Mouse (Mus musculus) kidney, embryonic 14.5 days (tissue): ENCODE data around the gene Lhfpl3. TPM values are rescaled to one million over a fixed set of nuclear protein-coding genes. Genes with fewer than 3 reads are reported as not detected.

Source experiments
- ATAC-seq: fragments of 200-750 bp; cut with Nextera tagmentation; 2 replicates; pipeline ENCODE4 v1.8.0; 2017; ENCODE audit warnings: moderate number of reproducible peaks, mild to moderate bottlenecking, moderate TSS enrichment, moderate library complexity; ENCODE audit not compliant: low FRiP score, low TSS enrichment
- H3K27ac ChIP-seq: fragments of 300-500 bp; sonication (generic); 2 replicates; pipeline ENCODE4 v1.5.1; 2014; ENCODE audit warnings: low read depth, mild to moderate bottlenecking, low read length, moderate library complexity, mixed read lengths
- H3K27me3 ChIP-seq: fragments of 300-500 bp; sonication (generic); 2 replicates; pipeline ENCODE4 v1.6.1; 2014; ENCODE audit warnings: mild to moderate bottlenecking, low read length; ENCODE audit not compliant: control insufficient read depth, insufficient read depth
- H3K36me3 ChIP-seq: fragments of 300-500 bp; sonication (generic); 2 replicates; pipeline ENCODE4 v1.6.1; 2014; ENCODE audit warnings: low read length, mixed read lengths; ENCODE audit not compliant: control insufficient read depth, insufficient read depth
- H3K4me1 ChIP-seq: fragments of 300-500 bp; sonication (generic); 2 replicates; pipeline ENCODE4 v1.6.1; 2014; ENCODE audit warnings: low read length, mixed read lengths; ENCODE audit not compliant: control insufficient read depth, insufficient read depth
- H3K4me2 ChIP-seq: fragments of 300-500 bp; sonication (generic); replicated peaks from 2 replicates; pipeline ENCODE4 v1.6.1; 2014; ENCODE audit warnings: low read depth, mild to moderate bottlenecking, low read length
- H3K4me3 ChIP-seq: fragments of 300-500 bp; sonication (generic); 2 replicates; pipeline ENCODE4 v1.5.1; 2014; ENCODE audit warnings: mild to moderate bottlenecking, low read length
- H3K9ac ChIP-seq: fragments of 300-500 bp; sonication (generic); 2 replicates; pipeline ENCODE4 v1.6.1; 2014; ENCODE audit warnings: low read depth, mild to moderate bottlenecking, low read length, moderate library complexity
- H3K9me3 ChIP-seq: fragments of 300-500 bp; sonication (generic); 2 replicates; pipeline ENCODE4 v1.6.1; 2016; ENCODE audit warnings: low read length; ENCODE audit not compliant: control insufficient read depth
- WGBS: fragments of 180-500 bp; shearing (Covaris S2); extraction: QIAGEN DNeasy Blood & Tissue Kit; methylation state at CpG from one replicate; pipeline ENCODE4 v1.1.7; 2014; 5-methylcytosine and 5-hydroxymethylcytosine counted together
- polyA plus RNA-seq: library from polyadenylated mRNA; unstranded; fragments of >200 nt; fragmentation: Nextera tagmentation; extraction: Ambion mirVana; gene quantifications from 2 replicates; pipeline ENCODE4 v1.2.1, GENCODE M21; 2014

Lhfpl3 gene
- polyA plus RNA-seq, 1 experiment from 2014 or later: 0.19 TPM

GRCm38 (mm10) chr5:23040429-23040828, 294.6 kb downstream of the Lhfpl3 start:
- WGBS: 79% methylated on average over 4 of the region's 4 CpGs
- H3K9me3 ChIP-seq: no peaks in the 10 kb centered on the region
- no peak overlapping the region for H3K4me3 ChIP-seq
- no peak for ATAC-seq
- H3K4me2 ChIP-seq: no peak overlapping the region
- H3K27me3 ChIP-seq: no peaks in the 10 kb centered on the region
- no peaks in the 10 kb centered on the region for H3K4me1 ChIP-seq
- H3K36me3 ChIP-seq: no peaks in the 10 kb centered on the region
- H3K27ac ChIP-seq: no peak overlapping the region
- no peak overlapping the region for H3K9ac ChIP-seq

GRCm38 (mm10) chr5:23042862-23043261, 297.0 kb downstream of the Lhfpl3 start:
- Histone ChIP-seq H3K9ac (no peak overlapping the region), H3K4me2 (no peak overlapping the region), H3K36me3 (no peaks in the 10 kb centered on the region), H3K4me3 (no peak overlapping the region), H3K27me3 (no peaks in the 10 kb centered on the region), H3K27ac (no peak overlapping the region), H3K9me3 (no peaks in the 10 kb centered on the region), H3K4me1 (no peaks in the 10 kb centered on the region)
- 91% methylated on average over 5 of the region's 5 CpGs for WGBS
- ATAC-seq: no peak

DNA sequence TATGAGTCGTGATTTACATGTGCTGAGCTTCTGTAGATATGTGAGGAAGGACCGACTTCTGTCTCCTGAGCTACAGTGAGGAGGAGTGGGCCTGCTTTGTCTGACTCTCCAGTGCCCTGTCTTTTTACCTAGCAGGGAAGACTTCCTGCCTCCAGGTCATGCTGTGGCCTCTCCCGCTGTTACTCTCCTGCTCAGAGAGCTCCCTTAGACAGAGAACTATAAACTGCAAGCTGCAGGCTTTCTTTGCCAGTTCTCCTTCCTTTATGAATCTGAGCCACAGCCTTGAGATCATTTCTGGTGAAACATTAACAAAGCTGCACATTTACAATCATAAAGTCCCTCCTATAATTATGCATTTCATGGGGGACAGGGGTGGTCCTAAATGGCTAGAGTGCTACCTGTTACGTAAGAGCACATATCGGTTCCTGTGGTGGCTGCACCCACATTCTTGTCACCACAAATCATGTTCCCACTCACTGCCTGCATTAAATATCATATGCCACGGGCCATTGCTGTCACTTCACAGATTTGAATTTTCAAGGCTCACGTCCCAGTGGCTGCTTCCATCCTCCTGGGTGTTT, 303.3 kb downstream of the Lhfpl3 start:
- Histone ChIP-seq H3K4me2 (no peak overlapping the region), H3K9me3 (no peaks in the 10 kb centered on the region), H3K27ac (no peak overlapping the region), H3K27me3 (no peaks in the 10 kb centered on the region), H3K36me3 (no peaks in the 10 kb centered on the region), H3K4me1 (no peaks in the 10 kb centered on the region), H3K9ac (no peak overlapping the region), H3K4me3 (no peak overlapping the region)
- WGBS: 60% methylated on average over 7 of the region's 7 CpGs
- ATAC-seq: no peak

- no peaks in the 10 kb centered on the region for H3K36me3 ChIP-seq
- no peak for ATAC-seq
- no peak overlapping the region for H3K4me3 ChIP-seq
- no peaks in the 10 kb centered on the region for H3K4me1 ChIP-seq
- WGBS: 71% methylated on average over 5 of the region's 5 CpGs
- no peak overlapping the region for H3K9ac ChIP-seq
- no peaks in the 10 kb centered on the region for H3K9me3 ChIP-seq
- no peak overlapping the region for H3K4me2 ChIP-seq
- H3K27ac ChIP-seq: no peak overlapping the region
- H3K27me3 ChIP-seq: no peaks in the 10 kb centered on the region
Measured at GRCm38 (mm10) chr5:23051458-23051857, 305.6 kb downstream of the Lhfpl3 start.

DNA sequence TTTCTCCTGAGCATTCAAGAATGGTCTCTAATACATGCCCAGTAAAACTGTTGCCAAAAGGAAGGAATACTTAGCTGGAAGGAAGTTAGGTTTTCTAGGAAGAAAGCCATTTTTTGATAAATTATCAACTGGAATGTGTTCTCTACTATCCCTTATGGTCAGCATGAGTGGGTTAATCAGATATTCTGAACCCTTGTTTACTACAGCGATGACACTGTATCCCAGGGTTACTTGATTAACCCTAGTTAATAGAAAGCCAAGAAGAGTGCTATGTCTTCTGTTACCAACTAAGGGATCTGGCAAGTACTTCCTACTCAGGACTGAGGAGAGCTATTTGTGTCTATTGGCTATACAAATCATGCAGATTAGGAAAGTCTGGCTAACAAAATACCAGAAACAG, 349.0 kb downstream of the Lhfpl3 start:
- Histone ChIP-seq H3K9ac (no peak overlapping the region), H3K4me1 (no peaks in the 10 kb centered on the region), H3K27me3 (no peaks in the 10 kb centered on the region), H3K27ac (no peak overlapping the region), H3K4me2 (no peak overlapping the region), H3K36me3 (no peaks in the 10 kb centered on the region), H3K9me3 (no peaks in the 10 kb centered on the region), H3K4me3 (no peak overlapping the region)
- WGBS: 59% methylated on average over 1 of the region's 1 CpGs
- ATAC-seq: no peak

- H3K4me2 ChIP-seq: no peak overlapping the region
- no peaks in the 10 kb centered on the region for H3K9me3 ChIP-seq
- 72% methylated on average over 2 of the region's 2 CpGs for WGBS
- ATAC-seq: no peak
- no peaks in the 10 kb centered on the region for H3K36me3 ChIP-seq
- H3K4me3 ChIP-seq: no peak overlapping the region
- H3K4me1 ChIP-seq: no peaks in the 10 kb centered on the region
- H3K27me3 ChIP-seq: no peaks in the 10 kb centered on the region
- no peak overlapping the region for H3K27ac ChIP-seq
- H3K9ac ChIP-seq: no peak overlapping the region
Measured at GRCm38 (mm10) chr5:23106536-23106935, 360.7 kb downstream of the Lhfpl3 start.

GRCm38 (mm10) chr5:23111307-23111706, 365.4 kb downstream of the Lhfpl3 start:
- ATAC-seq: no peak

DNA sequence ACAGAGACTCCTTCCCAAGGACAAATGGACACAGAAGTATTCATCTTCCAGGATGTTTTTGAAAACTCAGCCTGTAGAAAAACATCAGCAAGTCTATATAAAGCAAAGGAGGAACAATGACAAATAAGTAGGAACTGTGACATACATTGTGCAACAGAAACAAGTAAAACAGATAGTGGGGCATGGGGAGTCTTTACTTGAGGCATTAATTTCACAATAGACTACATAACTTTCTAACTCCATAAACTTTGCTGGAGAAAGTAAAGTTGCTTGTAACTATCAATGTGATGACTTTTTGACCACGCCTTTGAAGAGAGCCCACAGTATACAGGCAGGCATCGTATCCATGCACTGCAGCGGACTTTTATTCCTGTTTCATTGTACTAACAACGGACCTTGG, 368.4 kb downstream of the Lhfpl3 start:
- ATAC-seq: no peak
- H3K4me2 ChIP-seq: no peak overlapping the region
- no peaks in the 10 kb centered on the region for H3K9me3 ChIP-seq
- H3K36me3 ChIP-seq: no peaks in the 10 kb centered on the region
- no peak overlapping the region for H3K27ac ChIP-seq
- no peaks in the 10 kb centered on the region for H3K4me1 ChIP-seq
- no peaks in the 10 kb centered on the region for H3K27me3 ChIP-seq
- no peak overlapping the region for H3K9ac ChIP-seq
- no peak overlapping the region for H3K4me3 ChIP-seq
- WGBS: 89% methylated on average over 4 of the region's 4 CpGs

More at GRCm38 (mm10) chr5:23111307-23111706, 365.4 kb downstream of the Lhfpl3 start:
- Histone ChIP-seq H3K9me3 (no peaks in the 10 kb centered on the region), H3K4me3 (no peak overlapping the region), H3K36me3 (no peaks in the 10 kb centered on the region), H3K9ac (no peak overlapping the region), H3K4me2 (no peak overlapping the region), H3K4me1 (no peaks in the 10 kb centered on the region), H3K27me3 (no peaks in the 10 kb centered on the region), H3K27ac (no peak overlapping the region)
- 87% methylated on average over 6 of the region's 6 CpGs for WGBS

- Histone ChIP-seq H3K27me3 (no peaks in the 10 kb centered on the region), H3K4me3 (no peak overlapping the region), H3K9ac (no peak overlapping the region), H3K9me3 (no peaks in the 10 kb centered on the region), H3K27ac (no peak overlapping the region), H3K4me2 (no peak overlapping the region), H3K4me1 (no peaks in the 10 kb centered on the region), H3K36me3 (no peaks in the 10 kb centered on the region)
- ATAC-seq: no peak
- whole genome bisulfite sequencing: 74% methylated on average over 2 of the region's 2 CpGs
Measured at GRCm38 (mm10) chr5:23126851-23127250, 381.0 kb downstream of the Lhfpl3 start.
